Mouse (Mus musculus): ENCODE data around the gene Macf1. TPM values are rescaled to one million over a fixed set of nuclear protein-coding genes. Genes with fewer than 3 reads are reported as not detected.
A peak's percentile ranks its signal among the peaks of the same experiment; 100 is the strongest.

Gene Macf1
- total RNA-seq, 2 experiments from 2014 or later = 150 to 174 TPM

DNA sequence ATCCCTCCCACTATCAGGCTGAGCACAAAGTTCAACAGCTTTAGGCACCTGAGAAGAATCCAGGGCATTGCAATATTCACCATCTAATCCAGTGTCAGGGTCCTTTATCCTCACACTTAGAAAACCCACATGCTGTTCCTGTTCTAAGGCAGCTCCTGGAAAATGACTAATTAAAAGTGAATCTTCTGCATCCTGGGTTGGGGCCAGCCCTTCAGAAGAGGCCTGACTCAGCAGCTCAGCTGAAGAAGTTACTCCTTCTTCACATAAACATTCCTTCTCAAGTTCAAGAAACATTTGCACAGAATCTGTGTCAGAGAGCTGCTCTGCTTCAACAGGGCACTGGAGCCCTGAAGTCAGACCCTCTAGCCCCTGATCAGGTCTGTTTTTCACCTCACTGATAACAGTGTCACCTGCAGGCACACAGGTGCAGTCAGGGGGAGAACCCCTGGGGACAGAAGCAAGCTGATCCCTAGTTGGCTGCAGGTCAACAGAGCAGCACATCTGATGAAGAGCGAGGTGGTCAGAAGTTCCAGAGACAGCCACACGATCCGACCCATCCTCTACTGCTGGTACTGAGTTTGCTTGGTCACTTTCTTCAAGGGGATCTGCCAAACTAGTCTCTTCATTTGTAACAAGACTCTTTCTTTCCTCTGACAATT lies 275.0 kb downstream of the Macf1 start:
- DNase-seq = peak in 1 of 2 experiments; percentile 32

DNA sequence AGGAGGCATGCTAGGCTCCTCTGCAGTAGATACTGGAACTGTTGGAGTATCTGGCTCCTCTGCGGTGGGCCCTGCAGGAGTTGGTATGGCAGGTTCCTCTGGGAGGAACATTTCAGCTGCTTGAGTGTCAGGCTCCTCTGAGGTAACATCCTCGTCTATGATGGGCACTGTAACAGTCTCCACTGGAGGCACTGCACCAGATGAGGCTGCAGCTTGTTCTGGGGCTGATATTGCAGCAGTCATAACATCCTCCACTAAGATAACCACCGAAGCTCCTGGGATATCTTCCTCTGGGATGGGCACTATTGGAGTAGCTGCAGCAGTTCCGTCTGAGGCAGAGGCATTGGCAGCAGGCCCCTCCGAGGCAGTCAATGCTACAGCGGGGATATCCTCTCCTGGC lies 276.4 kb downstream of the Macf1 start:
- DNase-seq = no peak

DNA sequence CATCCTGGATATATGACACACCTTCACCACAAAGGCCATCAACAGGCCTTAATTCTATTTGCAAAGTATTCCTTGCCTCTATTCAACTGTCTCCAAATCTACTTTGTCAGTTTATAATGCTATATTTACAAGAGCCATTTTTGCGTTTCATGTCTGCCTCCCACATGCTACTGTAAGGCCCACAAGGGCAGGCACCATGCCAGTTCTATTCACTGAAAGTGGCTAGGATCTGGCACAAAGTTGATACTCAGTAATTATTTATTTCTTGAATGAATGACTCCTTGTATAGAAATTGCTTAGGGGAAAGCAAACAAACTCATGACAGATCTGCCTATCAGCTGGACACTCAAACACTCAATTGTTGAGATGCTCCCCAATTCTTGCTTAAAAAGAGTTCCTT lies 280.1 kb downstream of the Macf1 start:
- DNase-seq = peak in 1 of 2 experiments; percentile 15

DNA sequence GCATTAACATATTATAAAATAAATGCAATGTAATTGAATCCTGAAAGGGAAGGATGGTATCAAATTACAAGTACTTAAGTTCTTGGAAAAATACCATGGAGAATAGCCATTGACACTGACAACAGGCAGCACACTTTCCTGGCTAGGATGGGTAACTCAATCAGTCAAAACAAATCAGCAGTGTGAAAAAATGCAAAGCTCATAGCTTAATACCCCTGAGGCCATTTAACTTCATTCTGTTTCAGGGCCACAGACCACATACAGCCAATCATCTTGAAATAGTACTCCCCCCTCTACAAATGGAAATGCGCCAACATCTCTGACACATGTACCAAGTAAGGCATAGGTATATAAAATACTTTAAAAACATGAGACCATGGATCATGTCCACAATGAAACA lies 281.9 kb downstream of the Macf1 start:
- no peak for DNase-seq

DNA sequence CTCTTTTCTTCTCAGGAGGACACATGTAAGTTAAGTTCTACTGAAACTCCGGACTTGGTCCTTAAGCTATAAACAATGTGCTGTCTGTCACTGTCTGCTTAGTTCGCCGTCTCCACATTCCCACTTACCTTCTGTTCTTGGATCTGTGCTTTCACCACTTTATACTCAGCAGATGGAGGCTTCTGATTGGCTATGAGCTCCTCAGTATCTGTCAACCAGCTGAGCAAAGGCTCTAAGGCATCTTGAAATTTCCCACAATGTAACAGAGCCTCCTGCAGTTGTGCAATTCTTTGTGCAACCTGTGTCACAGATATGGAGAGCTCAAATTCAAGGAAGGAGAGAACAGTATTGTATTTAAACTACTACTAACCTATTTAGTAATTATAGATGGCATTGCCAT lies 282.9 kb downstream of the Macf1 start:
- no peak for DNase-seq

DNA sequence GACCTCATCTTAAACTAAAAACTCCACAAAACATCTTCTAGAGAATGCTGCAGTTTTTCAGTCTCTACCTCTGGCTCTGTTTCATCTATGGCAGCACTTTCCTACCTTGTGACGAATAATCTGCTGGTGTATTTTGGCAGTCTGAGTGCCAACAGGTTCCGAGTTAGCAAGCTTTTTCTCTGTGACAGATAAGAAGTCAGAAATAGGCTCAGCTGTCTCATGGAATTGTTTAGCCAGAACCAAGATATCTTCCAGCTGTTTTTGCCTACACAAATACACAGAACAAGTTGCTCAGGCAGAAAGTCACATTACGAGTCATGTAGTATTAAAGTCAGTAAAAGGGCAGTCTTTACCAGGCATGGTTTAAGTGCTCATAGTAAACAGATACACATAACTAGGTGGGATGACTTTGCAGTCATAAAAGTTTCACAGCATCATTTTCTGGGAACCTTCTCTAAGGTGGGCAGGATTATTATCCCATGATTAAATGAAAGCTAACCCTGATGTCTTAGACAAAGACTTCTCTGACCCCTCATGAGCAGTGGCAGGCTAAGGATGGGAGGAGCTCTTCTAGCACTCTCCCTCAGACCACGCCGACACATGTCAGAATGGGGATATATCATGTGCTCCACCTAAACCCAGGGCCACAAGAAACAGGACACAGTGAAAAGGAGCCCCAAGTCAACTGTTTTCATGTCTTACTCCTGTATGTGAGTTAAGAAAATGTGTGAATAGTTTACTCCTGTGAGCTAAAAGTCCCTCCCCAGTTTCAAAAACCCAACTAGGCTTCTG lies 286.3 kb downstream of the Macf1 start:
- no peak for DNase-seq

DNA sequence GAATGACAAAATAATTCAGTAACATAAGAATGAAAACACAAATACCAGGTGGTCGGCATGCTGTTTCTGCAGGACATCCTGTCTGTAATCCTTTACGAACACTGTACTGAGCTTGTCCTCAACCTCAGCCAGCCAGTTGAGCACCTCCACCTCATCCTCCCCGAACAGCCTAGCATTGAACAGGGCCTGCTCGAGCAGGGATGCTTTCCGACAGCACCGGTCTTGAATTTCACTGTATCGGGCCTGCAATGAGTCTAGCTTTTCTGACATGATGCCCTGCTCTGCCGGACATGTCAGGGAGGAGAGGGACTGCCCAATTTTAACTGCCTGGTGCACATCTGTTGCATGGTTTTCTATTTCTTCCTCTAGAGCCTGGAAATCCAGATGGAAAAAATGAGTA lies 287.1 kb downstream of the Macf1 start:
- no peak for DNase-seq

DNA sequence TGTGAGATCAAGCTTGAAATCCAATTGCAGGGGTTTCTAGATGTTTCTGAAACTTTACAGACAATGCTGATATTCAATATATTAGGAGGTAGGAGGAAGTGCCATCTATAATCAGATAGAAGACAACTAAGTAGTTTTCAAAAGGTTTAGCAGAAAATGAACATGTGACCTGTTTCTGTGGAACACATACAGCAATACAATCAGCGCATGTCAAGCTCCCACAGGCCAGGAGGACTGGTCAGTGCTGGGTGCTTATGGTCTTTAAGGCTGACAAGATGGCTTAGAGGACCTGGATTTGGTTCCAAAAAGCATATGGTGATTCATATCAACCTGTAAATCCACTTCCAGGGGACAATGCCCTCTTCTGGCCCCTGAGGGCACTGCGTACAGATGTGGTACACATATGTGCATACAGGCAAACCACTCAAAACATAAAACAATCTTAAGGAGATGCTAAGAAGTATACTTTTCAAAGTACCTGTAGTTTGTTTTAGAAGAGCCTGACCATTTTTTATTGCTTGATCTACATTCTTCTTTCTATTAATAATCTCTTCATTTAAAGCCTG lies 288.6 kb downstream of the Macf1 start:
- no peak for DNase-seq

DNA sequence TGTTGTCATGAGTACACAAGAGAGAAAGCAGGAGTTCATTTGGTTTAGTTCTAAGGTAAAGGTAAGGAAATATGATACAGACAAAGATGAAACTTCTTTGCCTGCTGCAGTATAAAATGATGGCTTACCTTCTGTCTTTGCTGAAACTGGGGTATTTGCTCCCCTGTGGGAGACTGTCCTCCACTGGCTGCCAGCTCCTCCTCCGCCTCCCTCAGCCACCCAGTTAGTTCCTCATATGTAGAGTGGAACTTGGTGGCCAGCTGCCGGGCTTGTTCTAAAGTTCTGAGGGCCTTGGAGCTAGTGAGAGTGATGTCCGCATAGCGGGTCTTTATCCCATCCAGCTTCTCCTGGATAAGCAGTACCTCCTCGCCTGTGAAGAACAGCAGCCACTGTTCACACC lies 289.3 kb downstream of the Macf1 start:
- no peak for DNase-seq

DNA sequence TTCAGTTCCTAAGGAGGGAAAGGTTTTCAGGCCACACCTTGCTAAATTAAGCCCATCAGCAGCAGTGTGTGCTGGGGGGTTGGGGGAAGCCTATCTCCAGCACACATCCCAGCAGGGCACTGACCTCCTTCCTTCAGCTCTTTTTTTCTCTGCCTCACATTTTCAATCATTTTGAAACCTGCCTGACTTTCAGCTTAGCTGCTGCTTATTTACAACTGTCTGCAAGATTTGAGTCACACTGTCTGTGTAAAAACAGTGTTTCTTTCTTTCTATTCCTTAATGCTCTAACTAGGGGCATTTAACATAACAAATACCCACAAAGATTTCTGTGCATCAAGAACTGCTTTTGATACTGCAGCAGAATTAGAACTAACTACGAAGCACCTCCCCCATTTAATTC lies 289.9 kb downstream of the Macf1 start:
- no peak for DNase-seq

DNA sequence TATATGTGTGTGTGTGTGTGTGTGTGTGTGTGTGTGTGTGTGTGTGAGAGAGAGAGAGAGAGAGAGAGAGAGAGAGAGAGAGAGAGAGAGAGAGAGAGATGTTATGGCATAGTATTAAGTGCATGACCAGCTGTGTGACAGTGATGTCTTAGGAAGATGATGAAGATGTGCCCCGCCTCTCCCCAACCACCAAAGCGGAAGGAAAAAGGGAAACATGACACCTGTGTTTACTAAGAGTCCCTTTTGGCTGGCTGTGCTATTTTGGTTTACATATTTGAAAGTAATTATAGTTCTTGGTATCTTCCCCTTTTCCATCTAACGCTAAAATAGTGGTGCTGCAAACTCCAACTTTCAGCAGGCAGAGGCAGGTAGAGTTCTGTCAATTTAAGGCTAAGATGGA lies 291.2 kb downstream of the Macf1 start:
- DNase-seq = no peak

DNA sequence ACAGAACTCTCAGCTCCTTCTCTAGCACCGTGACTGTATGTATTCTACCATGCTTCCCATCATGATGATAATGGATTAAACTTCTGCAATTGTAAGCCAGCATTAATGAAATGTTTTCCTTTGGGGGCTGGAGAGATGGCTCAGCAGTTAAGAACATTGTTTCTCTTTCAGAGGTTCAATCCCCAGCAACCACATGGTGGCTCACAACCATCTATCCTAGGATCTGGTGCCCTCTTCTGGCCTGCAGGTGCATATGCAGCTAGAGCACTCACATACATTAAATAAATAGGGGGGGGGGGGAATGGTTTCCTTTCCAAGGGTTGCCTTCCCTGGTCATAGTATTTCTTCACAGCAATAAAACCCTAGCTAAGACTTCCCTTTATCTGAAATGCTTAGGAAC lies 292.0 kb downstream of the Macf1 start:
- peak; percentile 34 to 43 for DNase-seq

DNA sequence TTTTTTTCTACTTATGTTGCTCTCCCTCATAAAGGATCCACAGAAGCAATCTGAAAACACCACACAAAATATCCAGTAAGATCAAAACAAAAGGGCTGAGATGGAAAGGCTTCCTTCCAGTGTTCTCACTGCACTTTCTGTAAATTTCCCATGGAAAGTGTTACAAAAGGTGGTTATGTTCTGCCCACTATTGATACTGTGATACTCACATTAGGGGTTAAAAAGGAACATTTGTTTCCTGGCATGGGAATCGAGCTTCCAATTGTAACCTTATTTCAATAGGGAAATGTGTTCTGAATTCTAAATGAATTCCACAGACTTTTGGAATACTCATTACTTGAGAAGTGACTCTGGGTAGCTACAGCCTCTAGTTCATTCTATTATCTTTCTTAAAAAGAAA lies 299.1 kb downstream of the Macf1 start:
- no peak for DNase-seq

DNA sequence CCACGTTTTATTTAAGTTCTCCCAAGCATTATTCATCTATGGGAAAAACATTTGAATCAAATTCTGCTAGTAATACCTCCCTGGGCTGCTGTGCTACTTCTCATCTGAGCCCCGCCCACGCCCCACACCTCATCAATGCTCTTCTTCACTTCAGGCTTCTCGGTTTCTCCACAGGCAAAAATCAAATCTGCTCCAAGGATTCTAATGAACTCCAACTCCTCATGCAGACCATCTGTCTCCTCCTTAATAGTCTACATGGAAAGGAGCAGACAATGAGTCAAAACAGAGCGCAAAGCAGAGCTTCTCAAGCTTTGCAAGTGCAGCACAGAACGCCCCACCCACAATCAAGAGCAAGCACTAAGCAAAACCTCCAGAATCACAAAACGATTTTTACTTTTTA lies 301.0 kb downstream of the Macf1 start:
- DNase-seq = no peak

DNA sequence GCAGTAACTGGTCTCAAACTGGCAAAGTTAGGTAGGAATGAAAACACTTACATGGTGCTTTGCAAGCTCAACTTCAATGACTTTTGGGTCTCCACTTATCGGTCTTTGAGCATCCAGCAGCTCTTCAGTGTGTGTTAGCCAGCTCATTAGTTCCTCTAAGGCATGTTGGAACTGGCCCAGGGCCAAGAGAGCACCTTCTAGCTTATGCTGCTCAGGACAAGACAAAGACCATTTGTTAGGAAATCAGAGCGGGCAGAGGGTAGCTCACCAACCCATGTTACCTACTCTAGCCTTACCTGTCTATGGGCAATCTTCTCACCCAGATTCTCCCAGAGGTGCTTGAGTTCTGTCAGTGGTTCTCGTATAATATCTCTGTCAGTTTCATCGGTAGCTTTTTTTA lies 302.1 kb downstream of the Macf1 start:
- DNase-seq = no peak

DNA sequence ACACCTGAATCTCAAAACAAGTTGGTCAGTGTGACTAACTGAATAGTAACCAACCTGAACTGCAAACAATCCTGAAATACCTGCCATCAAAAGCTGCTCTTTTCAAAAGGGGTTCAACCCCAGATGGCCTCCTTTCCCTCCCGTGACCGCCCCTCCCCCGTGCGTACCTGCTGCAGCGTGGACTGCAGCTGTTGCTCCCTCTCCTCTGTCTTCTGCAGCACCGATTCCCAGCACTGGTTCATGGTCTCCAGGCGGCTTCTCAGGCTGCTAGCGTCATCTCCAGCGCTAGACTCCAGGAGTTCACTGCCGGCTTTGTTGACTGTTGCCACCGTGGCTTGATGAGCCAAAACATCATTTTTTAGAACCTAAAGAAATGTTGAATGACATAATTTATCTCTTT lies 302.6 kb downstream of the Macf1 start:
- no peak for DNase-seq

DNA sequence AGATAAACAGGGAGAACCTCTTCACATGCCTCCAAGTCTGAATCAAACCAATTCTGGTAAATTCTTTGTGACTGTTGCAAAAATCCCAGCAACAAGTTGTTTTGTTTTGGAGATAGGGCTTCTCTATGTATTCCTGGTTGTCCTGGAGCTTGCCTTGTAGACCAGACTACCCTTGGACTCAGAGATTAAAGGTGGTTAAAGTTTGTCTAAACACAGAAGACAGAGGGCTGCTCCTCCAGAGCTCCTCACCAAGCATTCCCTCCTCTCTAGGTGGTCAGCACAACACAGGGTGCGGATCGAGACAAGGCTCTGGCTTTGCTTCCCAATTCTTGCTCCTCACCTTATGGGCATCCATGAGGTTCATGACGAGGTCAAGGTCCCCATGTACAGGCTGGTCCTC lies 308.1 kb downstream of the Macf1 start:
- DNase-seq = no peak

DNA sequence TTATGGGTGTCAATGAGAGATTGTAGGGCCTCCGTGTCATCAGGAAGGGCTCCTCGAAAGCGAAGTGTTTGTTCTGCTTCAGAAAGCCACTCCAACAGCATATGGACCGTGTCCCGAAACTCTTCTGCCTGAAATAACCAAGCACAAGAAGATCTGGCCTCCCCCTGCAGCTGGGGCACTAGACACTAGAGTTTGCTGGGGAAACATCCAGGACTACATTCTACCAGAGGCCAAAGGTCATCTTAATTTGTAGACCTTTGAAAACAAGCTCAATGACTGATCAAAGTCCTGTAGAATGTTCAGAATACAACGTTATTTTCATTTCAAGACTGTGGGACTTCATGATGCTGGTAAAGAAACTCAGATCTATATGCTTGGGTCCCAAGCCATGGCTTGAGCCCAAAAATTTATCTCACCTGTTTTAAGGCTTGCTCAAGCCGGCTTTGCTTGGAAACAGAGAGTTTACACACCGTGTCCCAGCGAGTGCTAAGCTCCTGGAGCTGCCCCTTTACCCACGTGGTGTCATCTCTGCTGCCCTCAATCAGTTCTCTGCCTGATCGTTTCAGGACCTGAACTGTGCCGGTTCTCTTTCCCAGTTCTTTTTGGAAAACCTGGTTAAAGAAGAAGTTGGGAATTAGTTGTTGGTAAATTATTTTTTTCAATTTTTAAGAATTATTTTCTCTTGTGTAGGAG lies 309.7 kb downstream of the Macf1 start:
- no peak for DNase-seq

DNA sequence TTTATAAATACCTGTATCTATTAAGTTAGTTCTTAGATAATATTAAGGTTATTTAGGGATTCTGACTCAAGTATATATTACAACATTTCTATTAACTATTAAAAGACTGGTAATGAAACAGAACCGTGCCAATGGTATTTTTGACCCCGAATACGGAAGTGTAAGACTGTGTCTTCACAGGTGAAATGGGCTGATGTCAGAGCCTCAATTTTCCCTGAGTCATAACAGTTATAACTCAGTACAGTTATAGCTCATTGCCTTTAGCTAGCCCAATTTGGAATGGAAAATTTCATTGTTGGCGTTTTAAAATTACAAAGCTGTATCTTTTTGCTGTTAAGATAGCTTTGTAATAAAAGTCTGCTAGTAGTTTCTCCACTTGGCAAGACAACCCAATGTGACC lies 320.6 kb downstream of the Macf1 start:
- DNase-seq = no peak

DNA sequence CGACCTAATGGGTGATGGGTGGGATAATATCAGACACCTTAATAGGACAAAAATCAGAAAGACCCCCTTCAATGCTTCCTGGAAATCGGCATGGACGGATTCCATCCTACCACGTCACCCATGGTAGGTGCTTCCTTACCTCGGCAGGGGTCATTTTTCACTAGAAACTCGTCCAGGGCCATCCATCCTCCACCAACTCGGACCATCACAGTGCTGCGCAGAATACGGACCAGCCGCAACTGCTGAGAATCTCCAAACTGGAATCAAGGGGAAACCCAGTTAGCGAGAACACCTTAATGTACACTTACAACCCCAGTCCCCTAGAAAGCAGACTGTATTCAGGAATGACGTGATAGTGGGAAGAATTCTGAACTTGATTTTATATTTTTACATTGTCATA lies 323.4 kb downstream of the Macf1 start:
- DNase-seq = no peak

DNA sequence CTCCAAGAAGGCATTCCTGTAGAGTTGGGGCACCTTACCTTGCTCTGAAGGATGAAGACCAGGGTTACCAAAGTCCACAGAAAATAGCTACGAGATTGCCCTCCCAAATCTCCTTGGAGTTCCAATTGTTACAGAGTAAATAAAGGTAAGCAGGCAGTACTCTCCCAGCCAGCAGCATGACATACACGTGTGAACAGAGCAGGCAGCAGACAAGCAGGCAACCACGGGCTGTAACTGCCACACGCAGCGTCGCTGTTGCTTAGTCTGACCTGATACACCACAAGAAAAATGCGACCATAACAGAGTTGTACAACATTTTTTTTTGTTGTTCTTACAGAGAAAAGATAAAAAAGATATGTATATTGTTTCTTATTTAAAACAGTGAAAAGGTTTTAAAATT lies 325.5 kb downstream of the Macf1 start:
- no peak for DNase-seq

DNA sequence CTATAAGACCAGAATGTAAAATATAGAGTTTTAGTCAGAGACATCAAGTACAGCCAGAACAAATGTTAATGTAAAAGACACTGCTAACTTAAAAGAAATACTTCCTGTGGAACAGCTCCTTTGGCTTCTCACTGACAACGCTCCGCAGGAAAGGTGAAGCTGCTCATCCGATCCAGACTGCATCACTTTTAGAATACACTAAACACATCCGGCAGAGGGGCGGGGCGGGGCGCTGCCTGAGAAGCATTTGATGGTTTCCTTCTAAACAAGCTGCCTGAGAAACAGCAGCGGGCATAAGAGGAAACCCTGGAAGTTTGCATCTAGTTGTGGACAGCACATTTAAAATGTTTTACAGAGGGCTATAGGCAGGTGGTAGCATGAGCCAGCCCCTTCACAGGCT lies 328.2 kb downstream of the Macf1 start:
- no peak for DNase-seq

DNA sequence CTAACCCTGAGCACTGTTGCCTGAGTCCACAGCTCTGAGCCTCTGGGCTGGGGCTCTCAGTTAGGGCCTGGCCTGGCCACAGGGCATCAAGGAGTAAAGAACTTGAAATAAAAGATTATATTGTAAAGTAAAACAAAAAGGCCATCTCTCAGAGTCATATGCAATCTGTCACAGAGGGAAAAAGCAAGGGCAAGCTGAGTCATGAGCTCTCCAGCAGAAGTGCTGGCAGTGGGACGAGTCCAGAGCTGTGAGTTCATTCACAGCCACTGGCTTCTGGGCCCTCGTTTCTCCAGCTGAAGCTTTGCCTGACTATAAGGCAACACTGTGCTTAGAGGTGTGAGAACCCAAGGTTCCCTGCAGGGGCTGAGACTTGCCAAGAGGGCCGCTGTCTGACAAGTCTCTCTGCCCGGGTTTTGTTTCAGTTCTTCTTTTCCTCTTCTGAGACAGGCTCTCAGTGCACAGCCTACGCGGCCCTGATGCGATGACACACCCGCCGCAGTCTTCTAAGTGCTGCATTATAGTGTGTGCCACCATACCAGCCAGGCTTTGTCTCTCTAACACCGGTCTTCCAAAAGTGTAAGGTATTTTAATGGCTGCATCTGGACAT lies 330.8 kb downstream of the Macf1 start:
- peak; percentile 64 to 66 for DNase-seq
